Mouse (Mus musculus): ENCODE measurements around the gene Pogk. TPM values are rescaled to one million over a fixed set of nuclear protein-coding genes. Genes with fewer than 3 reads are reported as not detected.

The Pogk gene
- polyA plus RNA-seq, 1 experiment from 2014 or later = 24.6 TPM

DNA sequence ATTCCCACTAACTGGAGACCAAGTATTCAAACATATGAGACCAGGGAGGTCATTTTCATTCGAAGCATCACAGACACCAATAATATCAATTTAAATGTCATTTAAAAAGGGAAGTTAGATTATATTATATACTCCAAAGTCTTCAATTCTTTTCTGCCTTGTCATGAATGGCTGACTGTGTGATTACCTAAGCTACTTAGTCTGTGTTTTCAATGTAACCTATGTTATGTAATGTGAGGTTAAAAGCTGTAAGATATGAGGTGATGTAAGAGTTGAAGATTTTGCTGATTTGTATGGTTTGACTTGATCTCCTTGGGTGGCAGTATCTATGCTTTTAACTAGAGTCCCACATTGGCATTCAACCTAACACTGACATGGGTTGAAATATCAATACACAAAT, 67.1 kb downstream of the Pogk start:
- Histone ChIP-seq H3K36me3 (no peaks in the 10 kb centered on the region), H3K4me2 (replicated peaks) (no peak overlapping the region), H3K27me3 (no peaks in the 10 kb centered on the region), H3K27ac (no peak overlapping the region), H3K4me1 (0 out of 2 replicates have a peak, but pooled peaks cover 5% of the 10 kb centered on the region), H3K9ac (no peak overlapping the region), H3K4me3 (no peak overlapping the region), H3K9me3 (no peaks in the 10 kb centered on the region)
- no peak for ATAC-seq (ENCODE audit: low FRiP score, low read depth)
- WGBS = 84% methylated on average over 1 of the region's 1 CpGs

DNA sequence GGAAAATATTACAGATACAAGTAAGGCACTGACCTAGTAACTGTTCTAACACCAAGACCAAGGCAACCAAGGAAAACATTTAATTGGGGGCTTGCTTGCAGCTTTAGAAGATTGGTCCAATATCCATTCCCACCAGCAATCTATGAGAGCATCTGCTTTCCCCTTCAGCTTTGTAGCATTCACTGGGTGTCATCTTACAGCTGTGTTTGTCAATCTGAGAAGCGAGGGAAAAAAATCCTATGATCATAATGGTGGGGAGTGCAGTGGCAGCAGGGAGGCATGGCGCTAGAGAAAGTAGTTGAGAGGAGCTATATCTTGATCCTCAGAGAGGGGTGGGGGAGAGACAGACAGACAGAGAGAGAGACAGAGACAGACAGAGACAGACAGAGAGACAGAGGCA, 67.6 kb downstream of the Pogk start:
- H3K9me3 ChIP-seq = no peaks in the 10 kb centered on the region
- H3K36me3 ChIP-seq = no peaks in the 10 kb centered on the region
- 65% methylated on average over 2 of the region's 2 CpGs for WGBS
- H3K4me1 ChIP-seq = 0 out of 2 replicates have a peak, but pooled peaks cover 5% of the 10 kb centered on the region
- no peak for ATAC-seq (ENCODE audit: low FRiP score, low read depth)
- H3K4me3 ChIP-seq = no peak overlapping the region
- no peak overlapping the region for H3K27ac ChIP-seq
- H3K9ac ChIP-seq = no peak overlapping the region
- no peaks in the 10 kb centered on the region for H3K27me3 ChIP-seq
- no peak overlapping the region for H3K4me2 ChIP-seq (replicated peaks)

- WGBS = 84% methylated on average over 6 of the region's 6 CpGs
- no peaks in the 10 kb centered on the region for H3K36me3 ChIP-seq
- no peaks in the 10 kb centered on the region for H3K9me3 ChIP-seq
- H3K9ac ChIP-seq = no peak overlapping the region
- H3K4me1 ChIP-seq = no peaks in the 10 kb centered on the region
- H3K27me3 ChIP-seq = no peaks in the 10 kb centered on the region
- no peak overlapping the region for H3K27ac ChIP-seq
- ATAC-seq (ENCODE audit: low FRiP score, low read depth) = no peak
- H3K4me2 ChIP-seq (replicated peaks) = no peak overlapping the region
- no peak overlapping the region for H3K4me3 ChIP-seq
Observed at GRCm38 (mm10) chr1:166339110-166339509, 70.6 kb downstream of the Pogk start.

Other genes starting within 250 kb of the Pogk start
- gene Mael, start 171.1 kb downstream of the Pogk start, polyA plus RNA-seq (2015; fragmentation: Nextera tagmentation; extraction: Ambion mirVana) = 0.18 TPM in 1 of 2 replicates, not detected in the other
- gene Ildr2, start 155.7 kb downstream of the Pogk start, polyA plus RNA-seq (2015; fragmentation: Nextera tagmentation; extraction: Ambion mirVana) = 0.11 and 0.14 TPM in 2 replicates
- 61.1 and 65.5 TPM in 2 replicates for gene Tada1, start 30.8 kb downstream of the Pogk start, polyA plus RNA-seq (2015; fragmentation: Nextera tagmentation; extraction: Ambion mirVana)
- not detected in 2 replicates for gene Gm4846, start 87.7 kb upstream of the Pogk start, polyA plus RNA-seq (2015; fragmentation: Nextera tagmentation; extraction: Ambion mirVana)
- gene Gm4847, start 237.8 kb upstream of the Pogk start, polyA plus RNA-seq (2015; fragmentation: Nextera tagmentation; extraction: Ambion mirVana) = not detected in 2 replicates